ENCODE assay signal across 32 mouse cellular contexts in genomic region chr10:76481480-76481879, GRCm38 (mm10). TPM values are rescaled to one million over a fixed set of nuclear protein-coding genes. Genes with fewer than 3 reads are reported as not detected.
DNase-seq lines count a peak whose midpoint lies in the region; ATAC-seq and TF ChIP-seq lines count a peak whose summit lies in the region.
"Had no signal": no experiment of that assay in that cellular context is flagged by ENCODE, and none has a peak within 500 bp of the region (broad histone marks: within the 10 kb centered on the region; RNA-seq: fewer than 3 reads in every experiment).

No protein-coding gene starts in this region.

- H3K27me3 ChIP-seq in heart, embryonic 13.5 days (replicated peaks), result no peaks in the 10 kb centered on the region
- H3K27me3 ChIP-seq in heart, embryonic 16.5 days (ENCODE audit: control insufficient read depth, insufficient read depth, low read length), result no peaks in the 10 kb centered on the region
- H3K27me3 ChIP-seq in heart, embryonic 11.5 days (ENCODE audit: control insufficient read depth, insufficient read depth, low read length), result no peaks in the 10 kb centered on the region
- no peaks in the 10 kb centered on the region for H3K27me3 ChIP-seq in E14TG2a.4 (ENCODE audit: insufficient read depth, low read length)
- H3K27me3 ChIP-seq in forebrain, embryonic 10.5 days (ENCODE audit: poor library complexity, severe bottlenecking), result no peaks in the 10 kb centered on the region
- H3K27me3 ChIP-seq: embryonic facial prominence, embryonic 13.5 days; forebrain, embryonic 13.5 days; hindbrain, embryonic 12.5 days; hindbrain, embryonic 15.5 days; intestine, embryonic 15.5 days had no signal

- no peak for ATAC-seq in heart, embryonic 13.5 days (ENCODE audit: extremely low read depth, insufficient number of reproducible peaks, low FRiP score, low TSS enrichment)
- peak; percentile 79 for ATAC-seq in heart, embryonic 16.5 days (replicated peaks; ENCODE audit: extremely low read depth, insufficient read depth, low FRiP score)
- no peak for ATAC-seq in heart, embryonic 11.5 days (replicated peaks; ENCODE audit: insufficient number of reproducible peaks, low FRiP score, low TSS enrichment)
- ATAC-seq: activated CD4-positive, CD25-positive, alpha-beta regulatory T cell, adult 4 months; forebrain, embryonic 13.5 days; forebrain, embryonic 16.5 days; intestine, embryonic 15.5 days had no signal

- H3K27ac ChIP-seq in heart, embryonic 13.5 days (replicated peaks), result 0 out of 2 replicates have a peak overlapping the region, but pooled peaks have one; percentile 10
- H3K27ac ChIP-seq in heart, embryonic 16.5 days (ENCODE audit: low read length), result peak overlapping the region; percentile 67
- no peak overlapping the region for H3K27ac ChIP-seq in heart, embryonic 11.5 days (ENCODE audit: low read depth, low read length)
- H3K27ac ChIP-seq in forebrain, embryonic 10.5 days, result no peak overlapping the region
- H3K27ac ChIP-seq: embryonic facial prominence, embryonic 10.5 days; embryonic facial prominence, embryonic 13.5 days; forebrain, embryonic 13.5 days; hindbrain, embryonic 12.5 days; hindbrain, embryonic 15.5 days; intestine, embryonic 15.5 days had no signal

- H3K4me3 ChIP-seq in heart, embryonic 13.5 days, result no peak overlapping the region
- H3K4me3 ChIP-seq in heart, embryonic 16.5 days (ENCODE audit: low read length), result no peak overlapping the region
- no peak overlapping the region for H3K4me3 ChIP-seq in heart, embryonic 11.5 days (ENCODE audit: low read depth, low read length)
- peak overlapping the region; percentile 67 for H3K4me3 ChIP-seq in E14TG2a.4 (replicated peaks; ENCODE audit: low read length)
- no peak overlapping the region for H3K4me3 ChIP-seq in forebrain, embryonic 10.5 days
- H3K4me3 ChIP-seq: embryonic facial prominence, embryonic 10.5 days; embryonic facial prominence, embryonic 13.5 days; erythroblast, embryonic 14.5 days; forebrain, embryonic 13.5 days; hindbrain, embryonic 12.5 days; hindbrain, embryonic 15.5 days; intestine, embryonic 15.5 days had no signal

- no peak overlapping the region for H3K4me2 ChIP-seq in heart, embryonic 13.5 days
- no peak overlapping the region for H3K4me2 ChIP-seq in heart, embryonic 16.5 days (ENCODE audit: low read depth, low read length)
- no peak overlapping the region for H3K4me2 ChIP-seq in heart, embryonic 11.5 days
- H3K4me2 ChIP-seq: embryonic facial prominence, embryonic 13.5 days; forebrain, embryonic 13.5 days; hindbrain, embryonic 12.5 days; hindbrain, embryonic 15.5 days; intestine, embryonic 15.5 days had no signal

- WGBS in heart, embryonic 13.5 days, result 54% methylated on average over 6 of the region's 6 CpGs
- WGBS in heart, embryonic 16.5 days, result 49% methylated on average over 6 of the region's 6 CpGs
- 71% methylated on average over 6 of the region's 6 CpGs for WGBS in heart, embryonic 11.5 days (ENCODE audit: insufficient replicate concordance)
- 92% methylated on average over 6 of the region's 6 CpGs for WGBS in forebrain, embryonic 10.5 days

- H3K9me3 ChIP-seq in heart, embryonic 13.5 days, result no peaks in the 10 kb centered on the region
- no peaks in the 10 kb centered on the region for H3K9me3 ChIP-seq in heart, embryonic 16.5 days (replicated peaks; ENCODE audit: control insufficient read depth, low read length)
- H3K9me3 ChIP-seq in heart, embryonic 11.5 days (replicated peaks; ENCODE audit: control insufficient read depth, low read length), result no peaks in the 10 kb centered on the region
- no peaks in the 10 kb centered on the region for H3K9me3 ChIP-seq in E14TG2a.4 (ENCODE audit: low read length)
- no peaks in the 10 kb centered on the region for H3K9me3 ChIP-seq in forebrain, embryonic 10.5 days
- H3K9me3 ChIP-seq: embryonic facial prominence, embryonic 10.5 days; embryonic facial prominence, embryonic 13.5 days; forebrain, embryonic 13.5 days; hindbrain, embryonic 12.5 days; hindbrain, embryonic 15.5 days; intestine, embryonic 15.5 days had no signal

- peaks cover 98% of the 10 kb centered on the region for H3K36me3 ChIP-seq in heart, embryonic 13.5 days
- peaks cover 69% of the 10 kb centered on the region for H3K36me3 ChIP-seq in heart, embryonic 16.5 days (ENCODE audit: control insufficient read depth, insufficient read depth)
- peaks cover 40% of the 10 kb centered on the region for H3K36me3 ChIP-seq in heart, embryonic 11.5 days (ENCODE audit: control insufficient read depth, insufficient read depth, low read length)
- H3K36me3 ChIP-seq in E14TG2a.4 (ENCODE audit: insufficient read depth, low read length), result peaks cover 97% of the 10 kb centered on the region
- peaks cover 98% of the 10 kb centered on the region for H3K36me3 ChIP-seq in forebrain, embryonic 10.5 days (replicated peaks)

- intact Hi-C loops in heart, postnatal 14 days (cut with DNase I), result no loop called here

- H3K4me1 ChIP-seq in heart, embryonic 13.5 days, result no peaks in the 10 kb centered on the region
- H3K4me1 ChIP-seq in heart, embryonic 16.5 days (ENCODE audit: control insufficient read depth, insufficient read depth, low read length), result no peaks in the 10 kb centered on the region
- H3K4me1 ChIP-seq in heart, embryonic 11.5 days (ENCODE audit: control insufficient read depth, insufficient read depth, low read length), result no peaks in the 10 kb centered on the region
- H3K4me1 ChIP-seq in E14TG2a.4 (replicated peaks; ENCODE audit: low read depth, low read length), result peaks cover 18% of the 10 kb centered on the region
- no peaks in the 10 kb centered on the region for H3K4me1 ChIP-seq in forebrain, embryonic 10.5 days
- H3K4me1 ChIP-seq: embryonic facial prominence, embryonic 10.5 days; embryonic facial prominence, embryonic 13.5 days; forebrain, embryonic 13.5 days; hindbrain, embryonic 12.5 days; hindbrain, embryonic 15.5 days; intestine, embryonic 15.5 days had no signal

- no peak overlapping the region for H3K9ac ChIP-seq in heart, embryonic 13.5 days
- H3K9ac ChIP-seq in heart, embryonic 16.5 days (ENCODE audit: low read length), result no peak overlapping the region
- no peak overlapping the region for H3K9ac ChIP-seq in heart, embryonic 11.5 days (ENCODE audit: low read depth, low read length)
- H3K9ac ChIP-seq: embryonic facial prominence, embryonic 13.5 days; forebrain, embryonic 13.5 days; hindbrain, embryonic 12.5 days; hindbrain, embryonic 15.5 days; intestine, embryonic 15.5 days had no signal

- no peak for DNase-seq in heart, postnatal 14 days
- DNase-seq in forebrain, embryonic 10.5 days (ENCODE audit: extremely low spot score, low spot score), result no peak
- DNase-seq: adrenal gland, adult 8-10 months; adrenal gland, postnatal 25 days; cerebellum, adult 11-12 months; cerebellum, adult 8-10 months; cerebellum, postnatal 10 days; cerebellum, postnatal 36 days; embryo, embryonic 11 days; gastrocnemius, postnatal 10 days; gastrocnemius, postnatal 36 days; kidney, adult 11 months; kidney, adult 8-10 months had no signal

- TF ChIP-seq CTCF in E14TG2a.4 (conservative IDR thresholded peaks at IDR 0.05; ENCODE audit: low read length), result no peak

RNA-seq across cellular contexts. Expression of gene Ybey, which starts 12.6 kb away (rescaled TPM):
- polyA plus RNA-seq in heart, embryonic 13.5 days (2015; fragmentation: Nextera tagmentation; extraction: Ambion mirVana), result 4.8 and 5.2 TPM in 2 replicates
- 1 to 10 TPM; 3.1 to 3.6 TPM for total RNA-seq in heart, postnatal 14 days (2021)
- 4.9 and 5.4 TPM in 2 replicates for polyA plus RNA-seq in heart, embryonic 16.5 days (2015; fragmentation: Nextera tagmentation; extraction: Ambion mirVana)
- polyA plus RNA-seq in heart, embryonic 11.5 days (2014; fragmentation: Nextera tagmentation; extraction: Ambion mirVana), result 4.6 and 5.2 TPM in 2 replicates
- polyA plus RNA-seq in forebrain, embryonic 10.5 days (2016; fragmentation: Nextera tagmentation; extraction: Ambion mirVana), result 11.5 and 12.1 TPM in 2 replicates

RNA-seq across cellular contexts. Expression of gene Mcm3ap, which starts 12.8 kb away (rescaled TPM):
- polyA plus RNA-seq in heart, embryonic 13.5 days (2015; fragmentation: Nextera tagmentation; extraction: Ambion mirVana), result 32.1 and 32.8 TPM in 2 replicates
- total RNA-seq in heart, postnatal 14 days (2021), result 10 to 100 TPM; 30.7 to 31.2 TPM
- polyA plus RNA-seq in heart, embryonic 16.5 days (2015; fragmentation: Nextera tagmentation; extraction: Ambion mirVana), result 33.3 and 36.9 TPM in 2 replicates
- 34.2 and 51.2 TPM in 2 replicates for polyA plus RNA-seq in heart, embryonic 11.5 days (2014; fragmentation: Nextera tagmentation; extraction: Ambion mirVana)
- 74.8 and 81.7 TPM in 2 replicates for polyA plus RNA-seq in forebrain, embryonic 10.5 days (2016; fragmentation: Nextera tagmentation; extraction: Ambion mirVana)

RNA-seq across cellular contexts. Expression of gene 2610028H24Rik, which starts 32.6 kb away (rescaled TPM):
- not detected in 2 replicates for polyA plus RNA-seq in heart, embryonic 13.5 days (2015; fragmentation: Nextera tagmentation; extraction: Ambion mirVana)
- total RNA-seq in heart, postnatal 14 days (2021), result under 1 TPM; 0.15 to 0.57 TPM
- 0.76 and 1.1 TPM in 2 replicates for polyA plus RNA-seq in heart, embryonic 16.5 days (2015; fragmentation: Nextera tagmentation; extraction: Ambion mirVana)
- not detected in 2 replicates for polyA plus RNA-seq in heart, embryonic 11.5 days (2014; fragmentation: Nextera tagmentation; extraction: Ambion mirVana)
- not detected in 2 replicates for polyA plus RNA-seq in forebrain, embryonic 10.5 days (2016; fragmentation: Nextera tagmentation; extraction: Ambion mirVana)
- total RNA-seq: adrenal gland, adult 8-10 months; adrenal gland, postnatal 25 days; granulocyte monocyte progenitor cell, adult 5-6 weeks; hematopoietic stem cell, adult 5-6 weeks had no signal
- polyA plus RNA-seq: activated CD4-positive, CD25-positive, alpha-beta regulatory T cell, adult 4 months; brain, embryonic 14.5 days; embryonic facial prominence, embryonic 10.5 days; embryonic facial prominence, embryonic 13.5 days; erythroblast, embryonic 14.5 days; forebrain, embryonic 13.5 days; forebrain, embryonic 16.5 days; hindbrain, embryonic 12.5 days; hindbrain, embryonic 15.5 days; intestine, embryonic 15.5 days had no signal

RNA-seq across cellular contexts. Expression of gene Pcnt, which starts 38.9 kb away (rescaled TPM):
- polyA plus RNA-seq in heart, embryonic 13.5 days (2015; fragmentation: Nextera tagmentation; extraction: Ambion mirVana), result 9.6 and 9.7 TPM in 2 replicates
- total RNA-seq in heart, postnatal 14 days (2021), result 10 to 100 TPM; 39.5 to 48.6 TPM
- polyA plus RNA-seq in heart, embryonic 16.5 days (2015; fragmentation: Nextera tagmentation; extraction: Ambion mirVana), result 12.6 and 12.9 TPM in 2 replicates
- 11.8 and 12.5 TPM in 2 replicates for polyA plus RNA-seq in heart, embryonic 11.5 days (2014; fragmentation: Nextera tagmentation; extraction: Ambion mirVana)
- 21.5 and 25.0 TPM in 2 replicates for polyA plus RNA-seq in forebrain, embryonic 10.5 days (2016; fragmentation: Nextera tagmentation; extraction: Ambion mirVana)

RNA-seq across cellular contexts. Expression of gene AC141477.1, which starts 41.2 kb away (rescaled TPM):
- polyA plus RNA-seq in heart, embryonic 13.5 days (2015; fragmentation: Nextera tagmentation; extraction: Ambion mirVana), result 1.8 TPM in 1 of 2 replicates, not detected in the other
- total RNA-seq in heart, postnatal 14 days (2021), result not detected
- polyA plus RNA-seq in heart, embryonic 16.5 days (2015; fragmentation: Nextera tagmentation; extraction: Ambion mirVana), result not detected in 2 replicates
- not detected in 2 replicates for polyA plus RNA-seq in heart, embryonic 11.5 days (2014; fragmentation: Nextera tagmentation; extraction: Ambion mirVana)
- polyA plus RNA-seq in forebrain, embryonic 10.5 days (2016; fragmentation: Nextera tagmentation; extraction: Ambion mirVana), result not detected in 2 replicates
- total RNA-seq: adrenal gland, postnatal 25 days; gastrocnemius, adult 18-20 months; gastrocnemius, postnatal 10 days; gastrocnemius, postnatal 36 days; heart, postnatal 25 days; hematopoietic stem cell, adult 5-6 weeks had no signal
- polyA plus RNA-seq: brain, embryonic 14.5 days; cortical plate, adult 2 months; erythroblast, embryonic 14.5 days; forebrain, embryonic 16.5 days; hindbrain, embryonic 12.5 days; hindbrain, embryonic 15.5 days had no signal

Comparison
In these comparisons a context has a peak if more than half of its experiments do, and no peak if none do; other contexts are left out.
1. H3K27ac ChIP-seq: peak in heart, embryonic 13.5 days (single experiment) and heart, embryonic 16.5 days (single experiment); none in heart, embryonic 11.5 days (single experiment) and forebrain, embryonic 10.5 days (single experiment).